Mouse (Mus musculus): ENCODE measurements around the gene Spata25.

- TF ChIP-seq EP300 (IDR thresholded peaks at IDR 0.05; ENCODE audit: low read depth), result no peak
- TF ChIP-seq CTCF (IDR thresholded peaks at IDR 0.05; ENCODE audit: low read depth), result no peak
Measured at GRCm38 (mm10) chr2:164815348-164815747, 13.0 kb downstream of the Spata25 start.

All from heart, postnatal 0 days (tissue).